Mouse (Mus musculus) frontal cortex, adult (tissue): Measurements from ENCODE around the gene Filip1l.

Source experiments
- ATAC-seq: cut with Nextera tagmentation; 2 replicates; pipeline ENCODE4 v1.9.2; 2017; ENCODE audit warnings: mild to moderate bottlenecking, moderate library complexity, mixed read lengths; ENCODE audit not compliant: low TSS enrichment

Filip1l gene

GRCm38 (mm10) chr16:57528457-57528856 is 175.6 kb downstream of the Filip1l start:
- ATAC-seq, result peak; percentile 38; the same call in 1 of the 2 replicates

- ATAC-seq, result no peak
These were observed 177.7 kb downstream of the Filip1l start for GRCm38 (mm10) chr16:57530547-57530946.

GRCm38 (mm10) chr16:57532081-57532493 is 179.2 kb downstream of the Filip1l start:
- no peak for ATAC-seq

GRCm38 (mm10) chr16:57534365-57534764 is 181.5 kb downstream of the Filip1l start:
- ATAC-seq, result no peak

DNA sequence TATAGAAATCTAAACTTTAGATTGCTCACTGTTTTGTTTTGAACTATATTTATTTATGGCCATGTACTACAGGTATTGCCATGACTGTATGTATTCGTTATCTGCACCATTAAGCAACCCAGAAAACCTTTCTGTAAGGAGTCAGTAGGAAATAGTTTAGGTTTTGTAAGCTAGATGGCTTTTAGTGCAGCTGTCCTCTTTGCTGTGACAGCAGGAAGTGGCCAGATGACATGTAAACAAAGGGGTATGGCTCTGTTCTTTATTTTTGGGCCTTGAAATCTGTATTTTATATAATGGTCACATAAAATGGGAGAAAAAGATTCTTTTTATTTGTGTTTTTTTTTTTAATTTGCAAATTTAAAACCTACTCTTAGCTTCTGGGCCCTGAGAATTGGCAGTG is 181.9 kb downstream of the Filip1l start:
- no peak for ATAC-seq

GRCm38 (mm10) chr16:57536511-57536910 is 183.6 kb downstream of the Filip1l start:
- peak; percentile 34; the same call in 1 of the 2 replicates for ATAC-seq

DNA sequence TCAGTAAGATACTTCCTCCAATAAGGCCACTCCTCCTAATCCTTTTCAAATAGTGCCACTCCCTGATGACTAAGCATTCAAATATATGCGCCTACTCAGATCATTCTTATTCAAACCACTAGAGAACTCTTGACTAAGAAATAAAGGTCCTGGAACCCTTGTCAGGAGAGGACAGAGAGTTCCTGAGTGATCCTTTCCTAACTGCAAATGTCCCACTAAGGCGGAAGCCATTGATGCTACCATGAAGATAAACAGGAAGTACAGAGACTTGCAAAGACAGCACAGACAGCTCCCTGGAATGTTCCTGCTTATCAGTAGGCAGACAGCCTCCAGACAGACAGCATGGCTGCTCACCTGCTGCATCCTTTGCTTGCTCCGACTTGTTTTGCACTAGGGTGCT is 190.3 kb downstream of the Filip1l start:
- no peak for ATAC-seq

DNA sequence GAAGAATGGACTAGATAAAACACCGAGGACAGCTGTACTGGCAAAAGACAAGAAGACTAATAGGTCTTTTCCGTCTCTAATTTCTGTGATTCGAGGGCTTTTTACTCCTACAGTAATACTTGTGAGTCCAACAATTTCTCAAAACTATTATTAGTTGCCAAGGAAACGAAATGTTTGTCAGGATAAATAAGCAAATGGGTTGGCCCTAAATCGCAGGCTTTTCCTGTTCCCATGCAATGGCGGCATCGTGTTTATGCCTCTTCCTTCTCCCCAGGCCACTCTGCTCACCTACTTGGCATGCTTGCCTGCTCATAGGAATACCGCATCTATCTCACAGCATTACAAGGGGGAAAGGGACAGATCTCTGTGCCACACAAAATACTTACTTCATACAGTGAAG is 191.5 kb downstream of the Filip1l start:
- ATAC-seq, result no peak

GRCm38 (mm10) chr16:57546355-57546754 is 193.5 kb downstream of the Filip1l start:
- no peak for ATAC-seq

DNA sequence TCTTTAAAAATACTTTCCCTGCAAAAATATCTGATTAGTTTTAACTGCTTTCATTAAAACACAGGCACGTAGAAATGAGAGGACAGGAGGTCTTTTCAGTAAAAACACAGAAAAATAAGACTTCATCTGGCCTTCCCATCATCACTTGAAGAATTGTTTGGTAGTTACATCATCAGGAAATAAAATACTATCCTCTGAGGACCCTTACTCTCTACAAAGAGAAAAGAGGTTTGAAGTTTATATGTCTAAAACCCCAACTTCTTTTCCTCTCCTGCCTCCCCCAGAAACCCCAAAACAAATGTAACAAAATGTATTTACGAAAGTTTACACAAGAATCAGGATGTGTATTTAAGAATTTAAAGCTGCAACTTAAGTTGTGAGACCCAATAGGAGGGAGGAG is 195.7 kb downstream of the Filip1l start:
- ATAC-seq, result no peak

- peak; percentile 92 for ATAC-seq
These were observed 196.5 kb downstream of the Filip1l start for GRCm38 (mm10) chr16:57549061-57550037.

GRCm38 (mm10) chr16:57550088-57550487 is 197.2 kb downstream of the Filip1l start:
- ATAC-seq, result no peak

DNA sequence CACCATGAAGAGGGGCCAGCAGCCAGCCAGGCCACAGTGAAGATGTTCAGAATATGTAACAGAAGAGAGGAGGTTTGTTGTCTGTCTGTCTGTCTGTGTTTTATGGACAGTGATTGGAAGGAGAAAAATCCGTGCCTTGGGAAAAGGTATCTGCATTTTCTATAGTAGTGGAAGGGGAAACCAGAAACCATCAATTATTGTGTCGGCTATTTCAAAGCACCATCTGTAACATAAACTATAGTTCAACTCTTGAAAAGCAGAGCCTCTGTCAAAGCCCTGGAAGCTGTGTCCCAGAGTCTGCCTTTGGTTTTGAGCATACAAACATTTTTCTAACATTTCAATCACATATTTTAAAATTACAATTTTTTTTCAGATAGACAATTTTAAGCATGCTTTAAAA is 197.9 kb downstream of the Filip1l start:
- no peak for ATAC-seq

- ATAC-seq, result no peak
These were observed 198.7 kb downstream of the Filip1l start for GRCm38 (mm10) chr16:57551617-57552016.

- no peak for ATAC-seq
These were observed 199.8 kb downstream of the Filip1l start for GRCm38 (mm10) chr16:57552709-57553108.

DNA sequence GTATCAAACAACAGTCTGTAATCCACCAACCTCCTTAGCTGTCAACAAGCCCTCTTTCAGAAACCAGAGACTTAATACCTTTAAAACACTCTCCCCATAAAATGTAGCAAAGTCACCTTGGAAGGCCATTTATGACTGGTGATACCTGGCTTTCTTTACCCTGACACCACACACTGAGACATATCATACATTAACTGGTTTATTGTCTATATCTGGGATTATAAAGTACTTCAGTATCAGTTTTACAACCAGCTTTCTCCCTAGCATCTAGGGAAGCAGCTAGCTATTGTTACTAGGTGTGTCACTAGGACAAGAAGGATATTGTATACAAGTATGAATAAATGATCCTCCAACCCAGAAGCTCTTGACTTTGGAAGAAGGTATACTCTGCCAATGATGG is 200.3 kb downstream of the Filip1l start:
- no peak for ATAC-seq

GRCm38 (mm10) chr16:57554886-57555400 is 202.1 kb downstream of the Filip1l start:
- ATAC-seq, result no peak

DNA sequence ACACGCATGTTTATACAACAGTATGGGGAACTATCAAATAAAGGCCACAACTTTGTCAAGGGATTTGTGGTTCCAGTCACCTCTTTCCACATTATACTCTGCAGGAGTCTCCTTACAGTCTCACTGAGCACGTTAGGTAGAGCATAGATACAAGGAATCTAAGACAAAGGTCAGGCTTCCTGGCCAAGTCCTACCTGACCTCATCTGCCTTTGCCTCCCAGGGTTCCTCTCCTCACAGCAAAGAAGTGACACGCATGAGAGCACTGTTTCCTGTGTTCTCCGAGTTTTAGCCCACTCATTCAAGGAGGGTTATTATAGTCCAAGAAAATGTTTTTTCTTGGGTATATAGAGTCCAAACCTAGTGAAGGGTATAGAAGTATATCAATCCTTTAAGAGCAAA is 202.8 kb downstream of the Filip1l start:
- ATAC-seq, result no peak

- 0 out of 2 replicates have a peak, but pooled peaks have one; percentile 38 for ATAC-seq
These were observed 203.4 kb downstream of the Filip1l start for GRCm38 (mm10) chr16:57556244-57556643.

- ATAC-seq, result no peak
These were observed 205.4 kb downstream of the Filip1l start for GRCm38 (mm10) chr16:57558258-57558657.

DNA sequence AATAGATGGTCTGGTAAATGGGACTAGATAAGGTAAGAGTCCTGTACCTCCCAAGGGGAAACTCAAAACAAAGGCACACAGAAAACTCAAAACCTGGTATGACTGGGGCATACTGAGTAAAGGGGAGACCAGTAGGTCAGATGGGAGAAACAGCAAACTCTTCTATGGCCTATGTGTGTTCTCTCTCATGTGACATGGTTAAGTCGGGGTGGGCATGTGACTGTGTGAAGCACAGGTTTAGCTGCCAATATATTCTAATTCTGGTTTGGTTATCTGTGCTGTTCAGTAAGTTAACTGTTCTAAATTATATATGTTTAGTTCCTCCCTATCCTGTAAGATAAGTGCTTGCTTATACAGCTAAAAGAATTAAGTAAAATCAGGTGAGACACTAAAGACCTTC is 207.3 kb downstream of the Filip1l start:
- ATAC-seq, result no peak

GRCm38 (mm10) chr16:57563453-57563852 is 210.6 kb downstream of the Filip1l start:
- no peak for ATAC-seq

- ATAC-seq, result peak; percentile 70
These were observed 211.9 kb downstream of the Filip1l start for GRCm38 (mm10) chr16:57564807-57565206.
